Mouse (Mus musculus) limb, embryonic 13.5 days (tissue): Measurements from ENCODE around the gene Man2b1. TPM values are rescaled to one million over a fixed set of nuclear protein-coding genes. Genes with fewer than 3 reads are reported as not detected.
"Not testable (repeated sequence)": the region's sequence is repeated elsewhere in the genome, so short reads cannot be mapped to it uniquely, and the experiment has no call there.

ENCODE experiments used
- ATAC-seq: fragments of 200-750 bp; cut with Nextera tagmentation; 2 replicates; pipeline ENCODE4 v1.8.0; 2017; ENCODE audit warnings: low read depth, moderate number of reproducible peaks, moderate TSS enrichment; ENCODE audit not compliant: low FRiP score
- H3K27ac ChIP-seq: fragments of 300-500 bp; sonication (generic); 2 replicates; pipeline ENCODE4 v1.5.1; 2015; ENCODE audit warnings: inconsistent platforms, mild to moderate bottlenecking, moderate library complexity
- H3K27me3 ChIP-seq: fragments of 300-500 bp; sonication (generic); 2 replicates; pipeline ENCODE4 v1.6.1; 2015; ENCODE audit warnings: mild to moderate bottlenecking, inconsistent platforms
- H3K36me3 ChIP-seq: fragments of 300-500 bp; sonication (generic); 2 replicates; pipeline ENCODE4 v1.6.1; 2015; ENCODE audit warnings: inconsistent platforms, mild to moderate bottlenecking, moderate library complexity
- H3K4me1 ChIP-seq: fragments of 300-500 bp; sonication (generic); 2 replicates; pipeline ENCODE4 v1.6.1; 2015; ENCODE audit warnings: inconsistent platforms
- H3K4me2 ChIP-seq: fragments of 300-500 bp; sonication (generic); replicated peaks from 2 replicates; pipeline ENCODE4 v1.6.1; 2015; ENCODE audit warnings: inconsistent platforms, mild to moderate bottlenecking, moderate library complexity
- H3K4me3 ChIP-seq: fragments of 300-500 bp; sonication (generic); 2 replicates; pipeline ENCODE4 v1.5.1; 2015; ENCODE audit warnings: moderate library complexity, mild to moderate bottlenecking, inconsistent platforms
- H3K9ac ChIP-seq: fragments of 300-500 bp; sonication (generic); 2 replicates; pipeline ENCODE4 v1.6.1; 2015; ENCODE audit warnings: mild to moderate bottlenecking, inconsistent platforms
- H3K9me3 ChIP-seq: fragments of 300-500 bp; sonication (generic); 2 replicates; pipeline ENCODE4 v1.6.1; 2016; ENCODE audit warnings: inconsistent platforms
- WGBS: fragments of 180-500 bp; shearing (Covaris S2); methylation state at CpG from one replicate; pipeline ENCODE4 v1.1.7; 2015; 5-methylcytosine and 5-hydroxymethylcytosine counted together
- polyA plus RNA-seq: library from polyadenylated mRNA; unstranded; fragments of >200 nt; fragmentation: Nextera tagmentation; extraction: Ambion mirVana; gene quantifications from 2 replicates; pipeline ENCODE4 v1.2.1, GENCODE M21; 2015

Gene Man2b1
- polyA plus RNA-seq, 1 experiment from 2014 or later: 32.2 TPM

DNA sequence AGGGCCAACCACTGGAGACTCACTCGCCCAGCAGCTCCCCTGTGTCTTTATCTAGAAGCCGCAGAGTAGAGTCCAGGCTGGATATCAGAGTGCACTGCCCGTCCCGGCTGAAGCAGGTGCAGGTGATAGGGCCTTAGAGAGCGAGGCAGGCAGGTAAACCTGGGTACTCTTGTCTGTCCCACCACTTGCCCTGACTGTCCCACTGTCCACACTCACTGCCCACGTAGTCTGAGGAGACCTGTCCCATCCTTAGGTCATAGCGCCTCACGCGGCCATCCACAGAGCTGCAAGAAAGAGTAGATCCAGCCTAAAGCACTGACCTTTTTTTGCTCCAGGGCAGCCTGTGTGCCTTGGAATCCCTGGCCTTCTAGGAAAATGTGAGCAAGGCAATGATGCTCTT is 7.1 kb upstream of the Man2b1 start:
- no peak overlapping the region for H3K27ac ChIP-seq
- 78% methylated on average over 9 of the region's 9 CpGs for WGBS
- H3K36me3 ChIP-seq: peaks cover 45% of the 10 kb centered on the region
- no peak overlapping the region for H3K9ac ChIP-seq
- ATAC-seq: no peak
- H3K27me3 ChIP-seq: no peaks in the 10 kb centered on the region
- no peak overlapping the region for H3K4me3 ChIP-seq
- peaks cover 20% of the 10 kb centered on the region for H3K4me1 ChIP-seq
- H3K4me2 ChIP-seq: no peak overlapping the region
- no peaks in the 10 kb centered on the region for H3K9me3 ChIP-seq

DNA sequence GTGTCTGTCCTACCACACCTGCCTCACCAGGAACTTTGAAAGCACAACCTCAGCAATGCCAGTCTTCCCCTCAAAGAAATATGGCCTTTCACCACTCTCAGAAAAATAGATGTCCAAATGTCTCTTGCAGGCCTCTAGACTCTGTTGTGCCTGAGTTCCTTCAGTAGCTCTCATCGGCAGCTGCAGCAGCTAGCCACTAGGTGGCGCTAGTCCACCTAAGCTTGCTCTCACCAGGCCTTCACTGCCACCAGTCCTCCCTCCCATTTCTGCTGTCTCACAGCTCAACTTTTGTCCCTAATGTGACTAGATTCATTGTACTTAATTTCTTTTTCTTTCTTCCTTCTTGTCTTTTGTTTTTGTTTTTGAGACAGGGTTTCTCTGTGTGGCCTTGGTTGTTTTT is 6.1 kb upstream of the Man2b1 start:
- Histone ChIP-seq H3K4me2 (no peak overlapping the region), H3K9me3 (no peaks in the 10 kb centered on the region), H3K27ac (no peak overlapping the region), H3K4me3 (no peak overlapping the region), H3K9ac (no peak overlapping the region), H3K36me3 (peaks cover 45% of the 10 kb centered on the region), H3K27me3 (no peaks in the 10 kb centered on the region), H3K4me1 (peaks cover 25% of the 10 kb centered on the region)
- 0% methylated on average over 2 of the region's 2 CpGs for WGBS
- ATAC-seq: no peak

DNA sequence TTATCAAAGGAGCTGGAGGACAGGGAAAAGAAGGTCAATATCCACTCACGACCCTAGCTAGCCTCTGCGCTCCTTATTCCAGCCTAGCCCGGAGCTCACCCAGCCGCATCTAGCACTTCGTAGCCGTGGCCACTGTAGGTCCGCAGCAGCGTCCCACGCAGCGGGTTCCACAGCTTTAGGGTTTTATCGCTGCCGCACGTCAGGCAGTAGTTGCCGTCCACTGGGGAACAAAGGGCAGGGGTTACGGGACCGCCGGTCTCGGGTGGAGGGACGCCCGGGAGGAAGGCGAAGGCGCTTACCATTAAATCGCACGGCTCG is 2.9 kb upstream of the Man2b1 start:
- Histone ChIP-seq H3K27ac (peak overlapping the region; percentile 44; the same call in 1 of the 2 replicates), H3K4me3 (peak overlapping the region; percentile 89), H3K4me1 (peaks cover 37% of the 10 kb centered on the region), H3K36me3 (peaks cover 28% of the 10 kb centered on the region), H3K9ac (peak overlapping the region; percentile 88), H3K4me2 (peak overlapping the region; percentile 96), H3K9me3 (no peaks in the 10 kb centered on the region), H3K27me3 (no peaks in the 10 kb centered on the region)
- ATAC-seq: no peak
- WGBS: under 1% methylated on average over 25 of the region's 25 CpGs

DNA sequence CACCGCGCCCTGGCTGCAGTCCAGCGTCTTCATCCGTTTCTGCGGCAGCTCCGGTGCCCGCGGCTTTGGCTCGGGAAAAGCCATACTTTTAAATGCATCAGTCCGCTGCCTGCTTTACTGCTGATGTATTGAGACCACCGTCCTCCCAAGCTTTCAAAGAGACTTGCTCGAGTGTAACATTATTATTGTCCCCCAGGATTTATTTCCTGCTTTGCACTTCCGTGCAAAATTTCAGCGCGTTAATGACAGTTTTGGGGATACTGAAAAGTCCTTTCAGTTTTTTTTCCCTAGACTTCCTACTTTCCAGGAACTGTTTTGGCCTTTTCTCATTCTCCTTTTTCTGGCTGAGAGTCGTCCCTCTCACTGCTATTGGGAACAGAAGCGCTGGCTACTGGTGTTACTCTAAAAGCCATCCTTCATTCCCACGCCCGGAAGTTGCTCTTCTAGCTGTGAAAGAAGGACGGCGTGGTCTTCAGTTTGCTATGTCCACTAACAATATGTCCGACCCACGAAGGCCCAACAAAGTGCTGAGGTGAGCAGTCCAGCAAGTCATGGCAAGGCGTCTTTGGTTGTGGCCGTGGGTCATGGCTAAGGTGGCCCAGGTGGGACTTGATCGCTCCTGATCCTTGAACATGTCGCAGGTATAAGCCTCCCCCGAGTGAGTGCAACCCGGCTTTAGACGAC is 2.4 kb upstream of the Man2b1 start, which contains the start of gene Wdr83os:
Gene Wdr83os, plus strand, starts transcription at position 209 of the 684 bp plus-strand sequence.
- peak within 1 kb of the TSS; percentile 89 for H3K4me3 ChIP-seq
- peaks cover 28% of the 10 kb centered on the region for H3K36me3 ChIP-seq
- peak within 1 kb of the TSS; percentile 96 for H3K4me2 ChIP-seq
- peaks cover 37% of the 10 kb centered on the region for H3K4me1 ChIP-seq
- H3K27ac ChIP-seq: peak within 1 kb of the TSS; percentile 44; the same call in 1 of the 2 replicates
- peak within 1 kb of the TSS; percentile 88 for H3K9ac ChIP-seq
- no peaks in the 10 kb centered on the region for H3K27me3 ChIP-seq
- H3K9me3 ChIP-seq: no peaks in the 10 kb centered on the region
- peak; percentile 5 for ATAC-seq
- WGBS: under 1% methylated on average over 30 of the region's 30 CpGs

DNA sequence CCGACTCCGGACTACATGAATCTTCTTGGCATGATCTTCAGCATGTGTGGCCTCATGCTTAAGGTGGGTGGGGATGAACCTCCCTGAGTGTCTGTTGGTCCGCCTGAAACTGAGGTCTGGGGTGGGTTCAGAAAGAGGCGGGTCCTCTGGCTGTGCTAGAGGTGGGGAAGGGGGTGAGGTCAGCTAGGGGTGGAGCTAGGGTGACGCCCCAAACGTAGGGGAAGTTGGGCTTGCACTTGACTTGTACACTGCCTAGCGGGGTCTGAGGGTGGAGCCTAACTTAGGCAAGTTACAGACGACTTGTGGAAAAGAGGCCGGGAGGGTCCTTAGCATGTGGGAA is 1.9 kb upstream of the Man2b1 start, which contains the start of gene Wdr83:
Gene Wdr83, minus strand, starts transcription at position 91 of the 340 bp plus-strand sequence.
- Histone ChIP-seq H3K4me2 (peak within 1 kb of the TSS; percentile 96), H3K27ac (peak within 1 kb of the TSS; percentile 44; the same call in 1 of the 2 replicates), H3K27me3 (no peaks in the 10 kb centered on the region), H3K9ac (peak within 1 kb of the TSS; percentile 88), H3K4me1 (peaks cover 37% of the 10 kb centered on the region), H3K36me3 (peaks cover 25% of the 10 kb centered on the region), H3K4me3 (peak within 1 kb of the TSS; percentile 89), H3K9me3 (no peaks in the 10 kb centered on the region)
- WGBS: 1% methylated on average over 9 of the region's 9 CpGs
- ATAC-seq: peak; percentile 67

DNA sequence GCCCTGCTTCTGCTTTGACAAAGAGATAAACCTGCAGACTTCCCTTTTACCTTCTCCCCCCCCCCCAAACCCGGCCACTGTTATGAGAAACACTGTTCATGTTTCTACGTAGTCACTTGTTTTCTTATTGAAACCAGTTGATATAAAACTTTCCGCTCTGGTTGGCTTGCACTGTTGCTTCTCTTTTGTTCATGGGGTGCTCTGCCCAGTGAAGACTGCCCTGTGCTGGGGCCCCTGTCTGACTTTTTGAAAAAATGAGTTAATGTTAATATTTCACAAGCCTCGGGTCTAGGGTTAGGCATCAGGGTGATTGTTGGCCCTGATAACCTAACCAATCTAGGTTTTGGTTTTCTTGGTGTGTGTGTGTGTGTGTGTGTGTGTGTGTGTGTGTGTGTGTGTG is 901 bp upstream of the Man2b1 start:
- H3K27me3 ChIP-seq, ATAC-seq, H3K9ac ChIP-seq, H3K4me3 ChIP-seq, H3K27ac ChIP-seq, H3K9me3 ChIP-seq: not testable (repeated sequence)
- 91% methylated on average over 4 of the region's 4 CpGs for WGBS
- H3K4me2 ChIP-seq: 0 out of 2 replicates have a peak overlapping the region, but pooled peaks have one; percentile 1
- peaks cover 37% of the 10 kb centered on the region for H3K4me1 ChIP-seq
- H3K36me3 ChIP-seq: peaks cover 27% of the 10 kb centered on the region

DNA sequence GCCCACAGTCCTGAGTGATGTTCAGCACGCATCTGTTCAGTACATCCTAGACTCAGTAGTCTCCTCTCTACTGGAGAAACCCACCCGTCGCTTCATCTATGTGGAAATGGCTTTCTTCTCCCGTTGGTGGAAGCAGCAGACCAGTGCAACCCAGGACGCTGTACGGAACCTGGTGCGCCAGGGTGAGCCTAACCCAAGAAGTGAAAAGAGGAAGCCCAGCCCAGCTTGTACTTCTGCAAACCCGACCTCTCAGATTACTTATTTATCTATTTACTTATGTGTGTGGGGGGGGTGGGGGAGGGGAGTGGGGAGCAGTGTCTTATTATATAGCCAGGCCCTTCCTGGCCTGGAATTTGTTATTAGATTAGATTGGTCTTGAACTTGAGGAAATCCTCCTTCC is 1.6 kb downstream of the Man2b1 start:
- H3K4me1 ChIP-seq: peaks cover 33% of the 10 kb centered on the region
- no peak overlapping the region for H3K9ac ChIP-seq
- 89% methylated on average over 8 of the region's 8 CpGs for WGBS
- H3K27ac ChIP-seq: no peak overlapping the region
- H3K9me3 ChIP-seq: no peaks in the 10 kb centered on the region
- peak overlapping the region; percentile 88; the same call in 1 of the 2 replicates for H3K4me2 ChIP-seq
- peaks cover 43% of the 10 kb centered on the region for H3K36me3 ChIP-seq
- H3K27me3 ChIP-seq: no peaks in the 10 kb centered on the region
- no peak for ATAC-seq
- no peak overlapping the region for H3K4me3 ChIP-seq

DNA sequence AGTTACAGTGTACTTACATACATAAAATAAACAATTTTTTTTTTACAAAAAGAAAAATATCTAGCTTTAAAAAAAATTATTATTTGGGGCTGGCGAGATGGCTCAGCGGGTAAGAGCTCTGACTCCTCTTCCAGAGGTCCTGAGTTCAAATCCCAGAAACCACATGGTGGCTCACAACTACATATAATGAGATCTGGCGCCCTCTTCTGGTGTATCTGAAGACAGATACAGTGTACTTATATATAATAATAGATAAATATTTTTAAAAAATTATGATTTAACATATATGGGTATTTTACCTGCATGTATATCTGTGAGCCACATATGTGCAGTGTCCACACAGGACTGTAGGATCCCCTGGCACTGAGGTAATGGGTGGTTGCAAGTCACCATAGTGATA is 3.2 kb downstream of the Man2b1 start:
- no peaks in the 10 kb centered on the region for H3K9me3 ChIP-seq
- H3K27ac ChIP-seq: no peak overlapping the region
- H3K27me3 ChIP-seq: no peaks in the 10 kb centered on the region
- no peak overlapping the region for H3K4me3 ChIP-seq
- no peak overlapping the region for H3K4me2 ChIP-seq
- H3K9ac ChIP-seq: no peak overlapping the region
- peaks cover 28% of the 10 kb centered on the region for H3K4me1 ChIP-seq
- peaks cover 51% of the 10 kb centered on the region for H3K36me3 ChIP-seq
- no peak for ATAC-seq
- WGBS: 81% methylated on average over 3 of the region's 3 CpGs

DNA sequence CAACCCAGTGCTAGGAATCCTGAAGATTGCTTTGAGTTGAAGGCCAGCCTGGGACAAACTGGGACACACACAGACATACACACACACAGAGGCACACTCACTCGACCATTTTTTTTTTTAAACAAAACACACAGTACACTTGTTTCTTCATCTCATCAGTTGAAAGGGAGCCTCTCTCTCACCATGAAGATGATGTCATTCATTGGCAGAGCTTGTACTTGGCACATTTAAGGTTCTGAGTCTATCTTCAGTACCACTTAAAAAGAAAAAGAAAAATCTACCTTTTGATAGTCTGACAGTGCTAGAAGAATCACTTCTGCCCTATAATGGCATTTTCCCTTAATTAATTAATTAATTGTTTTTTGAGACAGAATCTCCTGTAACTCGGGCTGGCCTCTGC is 5.7 kb downstream of the Man2b1 start:
- no peaks in the 10 kb centered on the region for H3K27me3 ChIP-seq
- peaks cover 8% of the 10 kb centered on the region for H3K4me1 ChIP-seq
- no peak for ATAC-seq
- no peak overlapping the region for H3K9ac ChIP-seq
- 80% methylated on average over 2 of the region's 2 CpGs for WGBS
- no peak overlapping the region for H3K27ac ChIP-seq
- H3K36me3 ChIP-seq: peaks cover 71% of the 10 kb centered on the region
- no peak overlapping the region for H3K4me3 ChIP-seq
- no peak overlapping the region for H3K4me2 ChIP-seq
- no peaks in the 10 kb centered on the region for H3K9me3 ChIP-seq

DNA sequence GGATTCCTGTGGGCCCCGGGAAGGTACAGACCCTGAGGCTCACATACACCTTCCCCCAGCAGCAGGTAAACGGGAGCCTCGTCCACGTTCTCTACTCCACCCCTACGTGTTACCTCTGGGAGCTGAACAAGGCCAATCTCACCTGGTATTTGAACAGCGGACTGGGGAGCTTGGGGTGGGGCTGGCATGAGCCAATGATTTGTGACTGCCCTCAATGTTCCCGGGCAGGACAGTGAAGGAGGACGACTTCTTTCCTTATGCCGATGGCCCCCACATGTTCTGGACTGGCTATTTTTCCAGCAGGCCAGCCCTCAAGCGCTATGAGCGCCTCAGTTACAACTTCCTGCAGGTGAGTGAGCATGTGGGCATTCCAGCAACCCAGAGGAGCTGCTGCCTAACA is 7.8 kb downstream of the Man2b1 start:
- ATAC-seq: no peak
- Histone ChIP-seq H3K4me3 (no peak overlapping the region), H3K4me2 (no peak overlapping the region)

DNA sequence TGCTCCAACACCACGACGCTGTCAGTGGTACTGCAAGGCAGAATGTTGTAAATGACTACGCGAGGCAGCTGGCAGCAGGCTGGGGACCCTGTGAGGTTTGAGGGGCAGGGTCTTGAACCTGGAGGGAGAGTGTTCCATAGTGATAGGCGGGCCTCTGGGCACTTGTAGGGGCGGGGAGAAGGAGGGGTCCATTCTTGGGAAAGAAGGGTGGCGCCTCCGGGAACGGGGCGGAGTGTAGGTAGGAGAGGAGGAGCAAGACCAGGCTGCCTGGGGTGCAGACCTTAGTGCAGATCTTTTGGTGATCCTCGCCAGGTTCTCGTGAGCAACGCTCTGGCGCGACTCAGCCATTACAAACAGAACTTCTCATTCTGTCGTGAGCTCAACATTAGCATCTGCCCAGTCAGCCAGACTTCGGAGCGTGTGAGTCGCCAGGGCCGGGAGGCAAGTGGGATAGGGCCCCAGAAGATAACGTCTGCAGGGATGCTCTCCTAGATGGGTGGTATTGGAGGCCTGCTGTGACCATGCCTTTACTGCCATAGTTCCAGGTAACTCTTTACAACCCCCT is 8.5 kb downstream of the Man2b1 start:
- Histone ChIP-seq H3K4me2 (no peak overlapping the region), H3K27ac (no peak overlapping the region), H3K9ac (no peak overlapping the region), H3K9me3 (no peaks in the 10 kb centered on the region), H3K4me1 (no peaks in the 10 kb centered on the region), H3K4me3 (no peak overlapping the region), H3K27me3 (no peaks in the 10 kb centered on the region), H3K36me3 (peaks cover 85% of the 10 kb centered on the region)
- ATAC-seq: no peak
- 25% methylated on average over 21 of the region's 21 CpGs for WGBS

More for the DNA sequence above, 7.8 kb downstream of the Man2b1 start:
- WGBS: 87% methylated on average over 11 of the region's 11 CpGs
- peaks cover 82% of the 10 kb centered on the region for H3K36me3 ChIP-seq
- H3K4me1 ChIP-seq: no peaks in the 10 kb centered on the region
- H3K27me3 ChIP-seq: no peaks in the 10 kb centered on the region
- H3K9ac ChIP-seq: no peak overlapping the region
- H3K27ac ChIP-seq: no peak overlapping the region
- H3K9me3 ChIP-seq: no peaks in the 10 kb centered on the region

DNA sequence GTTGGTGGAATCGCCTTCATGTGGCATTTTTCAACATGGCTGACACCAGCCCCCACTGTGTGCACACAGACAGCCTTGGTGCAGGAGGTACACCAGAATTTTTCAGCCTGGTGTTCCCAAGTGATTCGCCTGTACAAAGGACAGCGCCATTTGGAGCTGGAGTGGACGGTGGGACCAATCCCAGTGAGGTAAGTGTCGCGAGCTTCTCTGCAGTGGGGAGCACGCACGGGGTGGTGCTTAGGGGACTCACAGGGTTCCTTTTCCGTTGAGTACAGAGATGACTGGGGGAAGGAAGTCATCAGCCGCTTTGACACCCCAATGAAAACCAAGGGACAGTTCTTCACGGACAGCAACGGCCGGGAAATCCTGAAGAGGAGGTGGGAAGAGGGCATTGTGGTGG is 12.0 kb downstream of the Man2b1 start:
- ATAC-seq: no peak
- WGBS: 92% methylated on average over 13 of the region's 13 CpGs
- Histone ChIP-seq H3K36me3 (peaks cover 76% of the 10 kb centered on the region), H3K4me1 (no peaks in the 10 kb centered on the region), H3K4me3 (no peak overlapping the region), H3K9me3 (no peaks in the 10 kb centered on the region), H3K27ac (no peak overlapping the region), H3K9ac (no peak overlapping the region), H3K27me3 (no peaks in the 10 kb centered on the region), H3K4me2 (no peak overlapping the region)

DNA sequence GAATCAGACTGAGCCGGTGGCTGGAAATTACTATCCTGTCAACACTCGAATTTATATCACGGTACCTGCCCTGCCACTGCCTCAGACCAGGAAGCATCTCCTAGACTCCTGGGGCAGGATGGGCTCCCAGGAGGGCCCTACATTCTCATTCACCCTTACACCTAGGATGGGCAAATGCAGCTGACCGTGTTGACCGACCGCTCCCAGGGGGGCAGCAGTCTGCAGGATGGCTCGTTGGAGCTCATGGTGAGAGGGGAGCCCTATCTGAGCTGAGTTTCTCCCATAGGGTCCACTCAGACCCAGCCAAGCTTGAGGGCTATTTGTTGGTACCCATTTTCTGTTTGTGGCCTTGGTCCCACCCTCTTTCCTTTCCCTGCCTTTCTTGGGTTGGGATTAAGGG is 12.5 kb downstream of the Man2b1 start:
- WGBS: 91% methylated on average over 7 of the region's 7 CpGs
- Histone ChIP-seq H3K9ac (no peak overlapping the region), H3K9me3 (no peaks in the 10 kb centered on the region), H3K4me3 (no peak overlapping the region), H3K36me3 (peaks cover 76% of the 10 kb centered on the region), H3K4me1 (no peaks in the 10 kb centered on the region), H3K27me3 (no peaks in the 10 kb centered on the region), H3K27ac (no peak overlapping the region), H3K4me2 (no peak overlapping the region)
- ATAC-seq: no peak
